Mouse (Mus musculus): ENCODE measurements around the gene Krtap1-3.

DNA sequence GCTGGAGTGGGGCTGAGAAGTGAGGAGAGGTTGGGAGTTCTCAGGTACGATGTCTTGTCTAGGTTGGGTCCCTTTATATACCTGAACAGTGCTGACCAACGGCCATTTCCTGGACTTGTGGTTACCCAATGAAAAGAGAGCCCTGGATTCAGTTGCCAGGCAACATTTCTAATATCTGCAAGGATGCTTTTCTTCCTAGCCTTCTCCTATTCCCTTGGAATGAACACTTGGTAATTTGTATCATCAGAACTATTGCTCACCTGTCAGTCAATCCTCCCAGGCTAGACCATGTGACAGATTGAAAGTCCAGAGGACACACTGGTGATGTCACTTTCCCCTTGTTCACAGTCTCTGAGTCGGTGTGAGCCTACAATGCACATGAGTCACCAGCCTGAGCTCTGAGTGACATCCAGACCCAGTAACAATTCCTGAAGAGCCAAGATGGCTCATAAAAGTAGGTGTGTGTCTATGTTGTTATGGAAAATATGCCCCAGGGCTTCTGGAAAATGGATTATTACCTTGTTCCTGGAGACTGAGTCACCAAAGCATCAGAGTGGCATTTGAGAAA lies 23.7 kb upstream of the Krtap1-3 start, which contains the start of gene Krtap2-4:
- TF ChIP-seq CTCF (IDR thresholded peaks at IDR 0.05; ENCODE audit: control insufficient read depth, insufficient read depth, low read length) (no peak), POLR2A (IDR thresholded peaks at IDR 0.05; ENCODE audit: borderline replicate concordance, control insufficient read depth, low read depth, low read length) (no peak)

Measured in bone marrow, adult 2 months (tissue).